9 mouse cellular contexts compared by ENCODE assay signal in genomic region chr6:39376775-39377174, GRCm38 (mm10). TPM values are rescaled to one million over a fixed set of nuclear protein-coding genes. Genes with fewer than 3 reads are reported as not detected.
DNase-seq lines count a peak whose midpoint lies in the region; ATAC-seq and TF ChIP-seq lines count a peak whose summit lies in the region.
"Had no signal": no experiment of that assay in that cellular context is flagged by ENCODE, and none has a peak within 500 bp of the region (broad histone marks: within the 10 kb centered on the region; RNA-seq: fewer than 3 reads in every experiment).

No protein-coding gene starts in this region.

- intact Hi-C loops in left cerebral cortex, adult 2 months (cut with DNase I) = no loop called here
- intact Hi-C loops in left cerebral cortex, postnatal 10 days (cut with DNase I) = no loop called here

- no peak for ATAC-seq in embryonic facial prominence, embryonic 12.5 days (ENCODE audit: insufficient number of reproducible peaks, insufficient read depth, low FRiP score, low TSS enrichment)
- ATAC-seq in intestine, embryonic 14.5 days (replicated peaks; ENCODE audit: low FRiP score, low TSS enrichment, low read depth) = no peak
- ATAC-seq in megakaryocyte-erythroid progenitor cell, adult 5-6 weeks (replicated peaks; ENCODE audit: low FRiP score, low TSS enrichment, poor library complexity, severe bottlenecking) = no peak

- H3K4me2 ChIP-seq in embryonic facial prominence, embryonic 12.5 days (replicated peaks) = peak overlapping the region; percentile 71
- H3K4me2 ChIP-seq in intestine, embryonic 14.5 days (ENCODE audit: low read length) = peak overlapping the region; percentile 63

- H3K27ac ChIP-seq in left cerebral cortex, adult 2 months = peak overlapping the region; percentile 93; the same call in 1 of the 2 replicates
- H3K27ac ChIP-seq in embryonic facial prominence, embryonic 12.5 days = no peak overlapping the region
- no peak overlapping the region for H3K27ac ChIP-seq in intestine, embryonic 14.5 days (ENCODE audit: low read depth)

- WGBS in embryonic facial prominence, embryonic 12.5 days = 21% methylated on average over 9 of the region's 9 CpGs
- WGBS in intestine, embryonic 14.5 days = 11% methylated on average over 9 of the region's 9 CpGs

- H3K4me1 ChIP-seq in embryonic facial prominence, embryonic 12.5 days = 0 out of 2 replicates have a peak, but pooled peaks cover 15% of the 10 kb centered on the region
- peaks cover 23% of the 10 kb centered on the region for H3K4me1 ChIP-seq in intestine, embryonic 14.5 days (replicated peaks; ENCODE audit: control insufficient read depth, insufficient read depth, low read length)

- peak overlapping the region; percentile 79 for H3K9ac ChIP-seq in embryonic facial prominence, embryonic 12.5 days
- peak overlapping the region; percentile 60 for H3K9ac ChIP-seq in intestine, embryonic 14.5 days (ENCODE audit: low read length)

- no peaks in the 10 kb centered on the region for H3K9me3 ChIP-seq in embryonic facial prominence, embryonic 12.5 days
- H3K9me3 ChIP-seq in intestine, embryonic 14.5 days (ENCODE audit: control insufficient read depth, low read length) = no peaks in the 10 kb centered on the region

- peaks cover 8% of the 10 kb centered on the region for H3K27me3 ChIP-seq in embryonic facial prominence, embryonic 12.5 days
- H3K27me3 ChIP-seq in intestine, embryonic 14.5 days (replicated peaks; ENCODE audit: control insufficient read depth, insufficient read depth, low read length) = peaks cover 8% of the 10 kb centered on the region; the same call in 1 of the 2 replicates

- H3K36me3 ChIP-seq in embryonic facial prominence, embryonic 12.5 days = peaks cover 7% of the 10 kb centered on the region; the same call in 1 of the 2 replicates
- H3K36me3 ChIP-seq in intestine, embryonic 14.5 days (ENCODE audit: control insufficient read depth, insufficient read depth, low read length) = 0 out of 2 replicates have a peak, but pooled peaks cover 7% of the 10 kb centered on the region

- no peak for TF ChIP-seq CTCF in left cerebral cortex, adult 2 months (IDR thresholded peaks at IDR 0.05)

- DNase-seq in left cerebral cortex, adult 2 months (ENCODE audit: extremely low spot score in 1 of 2, low spot score in 2 of 2) = no peak
- no peak for DNase-seq in left cerebral cortex, postnatal 10 days (ENCODE audit: extremely low spot score in 1 of 2, low spot score in 2 of 2)
- DNase-seq in intestine, embryonic 14.5 days (ENCODE audit: low spot score) = no peak
- DNase-seq in naive thymus-derived CD4-positive, alpha-beta T cell, adult 2 months (ENCODE audit: low read depth) = peak; percentile 32
- DNase-seq in cerebellum, postnatal 14 days = no peak
- DNase-seq in adrenal gland, postnatal 14 days = no peak

- H3K4me3 ChIP-seq in left cerebral cortex, adult 2 months = peak overlapping the region; percentile 100
- H3K4me3 ChIP-seq in embryonic facial prominence, embryonic 12.5 days = peak overlapping the region; percentile 73
- H3K4me3 ChIP-seq in intestine, embryonic 14.5 days (ENCODE audit: low read depth, low read length) = peak overlapping the region; percentile 56

RNA-seq across cellular contexts. Expression of gene Slc37a3, which starts 0.7 kb away (rescaled TPM):
- total RNA-seq in left cerebral cortex, adult 2 months (2021) = 10 to 100 TPM; 68.1 to 73.1 TPM
- total RNA-seq in left cerebral cortex, postnatal 10 days (2021) = 10 to 100 TPM; 71.4 to 86.2 TPM
- polyA plus RNA-seq in embryonic facial prominence, embryonic 12.5 days (2016; fragmentation: Nextera tagmentation; extraction: Ambion mirVana) = 50.5 and 58.7 TPM in 2 replicates
- polyA plus RNA-seq in intestine, embryonic 14.5 days (2014; fragmentation: Nextera tagmentation; extraction: Ambion mirVana) = 37.9 and 40.2 TPM in 2 replicates
- 32.3 and 36.5 TPM in 2 replicates for total RNA-seq in adrenal gland, postnatal 14 days (2021)
- 6.6 and 14.7 TPM in 2 replicates for total RNA-seq in megakaryocyte-erythroid progenitor cell, adult 5-6 weeks (2014; fragmentation: Nextera tagmentation)
- total RNA-seq in megakaryocyte-erythroid progenitor cell, adult 5-6 weeks (2017) = 1.7 and 1.9 TPM in 2 replicates

RNA-seq across cellular contexts. Expression of gene Rab19, which starts 4.2 kb away (rescaled TPM):
- total RNA-seq in left cerebral cortex, adult 2 months (2021) = not detected
- total RNA-seq in left cerebral cortex, postnatal 10 days (2021) = not detected
- 0.61 and 1.00 TPM in 2 replicates for polyA plus RNA-seq in embryonic facial prominence, embryonic 12.5 days (2016; fragmentation: Nextera tagmentation; extraction: Ambion mirVana)
- polyA plus RNA-seq in intestine, embryonic 14.5 days (2014; fragmentation: Nextera tagmentation; extraction: Ambion mirVana) = 4.0 and 5.9 TPM in 2 replicates
- 0.48 and 1.4 TPM in 2 replicates for total RNA-seq in adrenal gland, postnatal 14 days (2021)
- 0.20 and 0.92 TPM in 2 replicates for total RNA-seq in megakaryocyte-erythroid progenitor cell, adult 5-6 weeks (2014; fragmentation: Nextera tagmentation)
- 1.1 and 4.4 TPM in 2 replicates for total RNA-seq in megakaryocyte-erythroid progenitor cell, adult 5-6 weeks (2017)
- total RNA-seq: left cerebral cortex, postnatal 25 days had no signal

RNA-seq across cellular contexts. Expression of gene Mkrn1, which starts 43.5 kb away (rescaled TPM):
- 100 to 1,000 TPM; 132 to 136 TPM for total RNA-seq in left cerebral cortex, adult 2 months (2021)
- total RNA-seq in left cerebral cortex, postnatal 10 days (2021) = 100 to 1,000 TPM; 174 to 180 TPM
- 56.4 and 59.0 TPM in 2 replicates for polyA plus RNA-seq in embryonic facial prominence, embryonic 12.5 days (2016; fragmentation: Nextera tagmentation; extraction: Ambion mirVana)
- 55.0 and 57.7 TPM in 2 replicates for polyA plus RNA-seq in intestine, embryonic 14.5 days (2014; fragmentation: Nextera tagmentation; extraction: Ambion mirVana)
- total RNA-seq in adrenal gland, postnatal 14 days (2021) = 94.2 and 101 TPM in 2 replicates
- total RNA-seq in megakaryocyte-erythroid progenitor cell, adult 5-6 weeks (2014; fragmentation: Nextera tagmentation) = 91.2 and 104 TPM in 2 replicates
- 63.3 and 64.2 TPM in 2 replicates for total RNA-seq in megakaryocyte-erythroid progenitor cell, adult 5-6 weeks (2017)
